Mouse (Mus musculus) gastrocnemius, postnatal 36 days (tissue): ENCODE data around the gene Entpd6. TPM values are rescaled to one million over a fixed set of nuclear protein-coding genes. Genes with fewer than 3 reads are reported as not detected.

Source experiments
- DNase-seq, 2 experiments: peaks; one replicate each; pipeline ENCODE4 v3.0.0; 2022
- intact Hi-C: fragments of 180-260 bp; cut with DNase I; formaldehyde crosslinking; loops from one replicate; pipeline ENCODE4 v1.15.1; 2025
- total RNA-seq, 2 experiments: library from RNA; stranded (reverse); gene quantifications; 2 replicates each; pipeline ENCODE4 v1.2.3; 2021

The Entpd6 gene
- total RNA-seq, 2 experiments from 2014 or later: 7.2 to 8.1 TPM

GRCm38 (mm10) chr2:150782801-150783200 lies 34.0 kb downstream of the Entpd6 start:
- no peak for DNase-seq
- intact Hi-C loops: no loop called here

- DNase-seq: peak; percentile 73 to 80
- intact Hi-C loops: no loop called here
Measured at GRCm38 (mm10) chr2:150786251-150787180, 37.7 kb downstream of the Entpd6 start, which contains the start of gene Pygb. Pygb (plus strand) TSS chr2:150786735.

DNA sequence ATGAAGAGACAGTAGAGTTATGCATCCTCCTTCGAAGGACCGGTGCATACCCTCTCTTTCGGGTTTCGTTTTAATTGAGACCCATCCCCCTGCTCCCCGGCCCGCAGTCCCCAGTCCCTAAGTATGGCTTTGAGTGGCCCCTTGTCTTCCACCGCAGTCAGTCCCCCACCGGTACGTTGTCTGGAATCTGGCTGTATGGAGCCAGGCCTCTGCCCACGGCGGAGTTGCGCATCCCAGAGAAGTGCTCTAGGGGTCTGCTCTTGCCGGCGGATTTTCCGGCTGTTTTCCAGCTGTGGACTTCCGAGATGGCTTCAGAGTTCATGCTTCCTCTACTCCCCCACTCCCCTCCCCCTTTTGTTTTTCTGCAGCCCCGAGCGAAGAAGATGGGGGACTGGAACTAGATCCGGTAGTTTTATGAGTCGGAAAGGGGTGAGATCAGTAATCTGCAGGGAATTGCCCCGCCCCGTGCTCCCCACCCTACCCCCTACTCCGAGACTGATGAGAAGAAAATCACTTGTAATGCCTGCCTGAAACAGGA lies 38.5 kb downstream of the Entpd6 start:
- DNase-seq: peak in 1 of 2 experiments; percentile 24

DNA sequence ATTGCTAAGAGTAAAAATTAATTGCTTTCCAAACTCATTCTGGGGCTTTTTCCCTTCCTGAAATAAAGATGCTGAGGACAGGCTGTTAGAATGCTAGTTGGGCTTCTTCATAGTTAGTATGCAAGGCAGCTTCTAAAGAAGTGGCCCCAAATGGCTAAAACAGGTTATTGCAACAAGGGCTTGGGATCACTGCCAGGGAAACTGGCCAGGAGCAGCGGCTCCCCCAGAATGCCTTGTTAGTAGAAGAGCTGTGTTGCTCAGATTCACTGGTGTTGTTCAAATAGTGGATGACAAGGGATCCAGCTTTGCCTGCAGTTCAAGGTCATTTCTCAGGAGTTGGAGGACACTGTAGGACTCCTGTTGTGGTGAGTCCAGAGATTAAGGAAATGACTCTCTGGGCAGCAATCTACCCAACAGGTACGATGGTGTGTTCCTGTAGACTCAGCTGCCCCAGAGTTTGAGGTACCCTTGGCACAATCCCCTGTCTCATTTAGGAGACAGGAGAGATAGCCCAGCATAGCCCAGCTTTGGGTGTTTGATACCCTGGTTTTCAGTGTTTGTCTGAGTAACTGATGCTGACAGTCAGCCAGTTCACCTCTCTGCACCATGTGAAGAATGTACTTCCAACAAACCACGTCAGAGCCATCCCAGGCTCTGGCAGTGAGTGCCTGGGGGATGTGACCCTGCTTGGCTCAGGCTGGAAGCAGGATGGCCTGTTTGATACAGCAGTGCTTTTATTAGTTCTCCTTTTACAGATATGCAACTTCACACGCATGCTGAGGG lies 40.1 kb downstream of the Entpd6 start:
- peak; percentile 72 to 80 for DNase-seq
- intact Hi-C loops: no loop called here

More for the DNA sequence above, 38.5 kb downstream of the Entpd6 start:
- intact Hi-C loops: no loop called here

DNA sequence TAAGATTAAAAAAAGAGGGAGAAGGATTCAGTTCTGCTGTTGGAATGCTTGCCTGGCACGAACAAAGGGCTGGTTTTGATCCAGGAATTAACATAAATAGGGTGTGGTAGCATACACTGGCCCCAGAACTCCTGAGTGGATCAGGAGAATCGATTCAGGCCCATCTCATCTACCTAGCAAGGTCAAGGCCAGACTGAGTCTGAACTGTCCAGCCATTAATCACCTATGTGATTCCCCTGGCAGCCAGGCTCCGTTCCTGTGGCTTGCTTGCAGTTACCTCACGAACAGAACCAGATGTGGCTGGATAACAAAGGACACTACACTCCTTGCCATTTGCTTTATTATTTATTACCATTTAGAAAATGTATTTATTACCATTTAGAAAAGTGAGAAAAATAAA lies 44.5 kb downstream of the Entpd6 start:
- no peak for DNase-seq
- intact Hi-C loops: no loop called here

DNA sequence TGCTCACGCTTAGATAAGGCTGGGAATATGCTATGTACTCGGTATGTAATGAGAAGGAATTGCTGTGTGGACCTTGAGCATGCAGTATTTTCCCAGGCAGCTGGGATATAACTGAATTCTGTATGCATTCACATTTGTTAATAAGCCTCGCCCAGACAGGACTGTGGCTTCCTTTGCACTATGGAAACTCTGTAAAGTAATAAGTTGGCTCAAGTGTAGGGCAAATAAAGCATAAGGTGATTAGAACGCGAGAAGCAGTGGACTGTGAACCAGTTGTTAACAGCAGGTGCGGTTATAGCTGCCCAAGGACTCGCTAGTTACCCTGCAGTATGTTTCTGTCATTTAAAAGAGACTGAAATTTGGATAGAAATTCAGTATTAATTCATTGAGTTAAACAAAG lies 49.2 kb downstream of the Entpd6 start:
- intact Hi-C loops: no loop called here
- DNase-seq: no peak

GRCm38 (mm10) chr2:150800616-150801015 lies 51.8 kb downstream of the Entpd6 start:
- no peak for DNase-seq
- intact Hi-C loops: loop anchor here (5.0 kb wide), 1 partner anchor 202 kb away; no protein-coding TSS in a partner anchor

GRCm38 (mm10) chr2:150803035-150803434 lies 54.2 kb downstream of the Entpd6 start:
- no peak for DNase-seq
- intact Hi-C loops: loop anchor here (5.0 kb wide), 1 partner anchor 199 kb away; no protein-coding TSS in a partner anchor

DNA sequence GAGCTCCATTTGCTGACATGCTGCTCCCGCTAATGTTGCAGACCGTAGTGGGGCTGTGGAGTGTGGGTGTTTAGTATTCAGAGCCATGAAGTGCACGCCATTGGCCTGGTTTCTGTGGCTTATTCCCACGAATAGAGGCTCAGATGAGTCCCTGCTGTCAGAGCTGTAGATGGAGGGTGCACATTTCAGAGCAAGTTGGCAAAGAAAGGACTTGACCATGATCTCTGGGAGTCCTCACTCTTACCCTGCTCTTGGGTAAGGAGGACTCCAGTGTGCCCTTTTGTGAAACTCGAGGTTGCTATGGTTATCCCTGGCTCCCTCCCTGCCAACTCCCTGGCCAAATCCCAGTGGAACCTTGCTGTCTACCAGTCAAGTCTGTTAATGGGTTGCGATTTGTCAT lies 59.5 kb downstream of the Entpd6 start:
- no peak for DNase-seq
- intact Hi-C loops: no loop called here

GRCm38 (mm10) chr2:150808812-150809211 lies 60.0 kb downstream of the Entpd6 start:
- no peak for DNase-seq
- intact Hi-C loops: no loop called here

DNA sequence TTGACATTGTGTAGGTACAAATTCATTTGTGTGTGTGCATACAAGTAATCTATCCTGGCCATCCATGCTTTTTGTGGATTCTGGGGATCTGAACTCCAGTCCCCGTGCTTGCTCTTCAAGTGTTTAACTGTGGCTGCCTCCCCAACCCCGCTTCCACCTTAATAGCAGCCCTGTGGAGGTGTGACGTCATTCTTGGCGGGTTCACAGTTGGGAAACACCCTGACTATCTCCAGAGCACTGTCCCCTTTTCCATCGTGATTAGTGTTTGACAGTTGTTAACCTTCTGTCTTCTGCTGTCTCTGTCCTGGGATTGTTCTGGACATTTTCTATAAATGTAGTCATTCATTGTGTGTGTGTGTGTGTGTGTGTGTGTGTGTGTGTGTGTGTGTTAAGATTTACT lies 61.8 kb downstream of the Entpd6 start:
- intact Hi-C loops: no loop called here
- DNase-seq: no peak

- intact Hi-C loops: no loop called here
- DNase-seq: no peak
Measured at GRCm38 (mm10) chr2:150812816-150813215, 64.0 kb downstream of the Entpd6 start.

GRCm38 (mm10) chr2:150816676-150817402 lies 68.0 kb downstream of the Entpd6 start:
- no peak for DNase-seq
- intact Hi-C loops: no loop called here

GRCm38 (mm10) chr2:150818742-150819141 lies 69.9 kb downstream of the Entpd6 start:
- DNase-seq: no peak
- intact Hi-C loops: no loop called here

- intact Hi-C loops: no loop called here
- DNase-seq: no peak
Measured at GRCm38 (mm10) chr2:150820720-150821119, 71.9 kb downstream of the Entpd6 start.

Other genes starting within 250 kb of the Entpd6 start
- not detected for gene Cst7, start 178.6 kb upstream of the Entpd6 start, total RNA-seq
- gene Apmap, start 140.5 kb upstream of the Entpd6 start, total RNA-seq: 10 to 100 TPM; 16.0 to 19.3 TPM
- gene Acss1, start 80.5 kb upstream of the Entpd6 start, total RNA-seq: 10 to 100 TPM; 10.7 to 26.5 TPM
- not detected for gene Vsx1, start 59.7 kb upstream of the Entpd6 start, total RNA-seq
- gene Pygb, start 37.7 kb downstream of the Entpd6 start, total RNA-seq: 1 to 10 TPM; 4.2 to 4.6 TPM
- gene Abhd12, start 155.7 kb downstream of the Entpd6 start, total RNA-seq: 10 to 100 TPM; 24.1 to 24.8 TPM
- 1 to 10 TPM; 1.3 to 2.8 TPM for gene Gins1, start 156.4 kb downstream of the Entpd6 start, total RNA-seq